Mouse (Mus musculus) kidney, adult 18-20 months (tissue): ENCODE data around the gene Scn4a.
"Not testable (repeated sequence)": the region's sequence is repeated elsewhere in the genome, so short reads cannot be mapped to it uniquely, and the experiment has no call there.

ENCODE experiments used
- DNase-seq: peaks from one replicate; pipeline ENCODE4 v3.0.0; 2021

Scn4a gene

GRCm38 (mm10) chr11:106353188-106353587 lies at the start of gene Scn4a:
Scn4a (minus strand) TSS chr11:106353288.
- no peak for DNase-seq

DNA sequence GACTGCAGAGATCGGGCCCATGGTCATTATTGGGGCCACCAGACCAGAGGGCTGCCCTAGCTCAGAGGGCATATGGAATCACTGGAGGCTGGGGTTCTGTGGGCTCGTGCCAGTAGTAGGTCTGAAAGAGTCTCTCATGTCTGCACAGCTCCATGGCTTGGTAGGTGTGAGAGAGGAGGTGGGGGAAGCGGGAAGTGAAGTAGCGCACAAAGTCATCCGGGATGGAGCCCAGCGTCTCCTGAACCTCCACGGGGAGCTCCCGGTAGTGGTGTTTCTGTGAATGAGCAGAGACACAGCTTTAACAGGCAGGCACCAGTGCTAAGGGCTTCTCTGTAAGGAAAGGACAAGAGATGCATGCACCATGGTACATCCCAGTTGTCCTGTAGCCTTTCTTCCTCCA lies 45.4 kb upstream of the Scn4a start:
- no peak for DNase-seq

- no peak for DNase-seq
These were observed 44.6 kb upstream of the Scn4a start for GRCm38 (mm10) chr11:106397656-106398055.

- DNase-seq = not testable (repeated sequence)
These were observed 41.0 kb upstream of the Scn4a start for GRCm38 (mm10) chr11:106394055-106394454.

GRCm38 (mm10) chr11:106393331-106393616 lies 40.2 kb upstream of the Scn4a start:
- DNase-seq = no peak

GRCm38 (mm10) chr11:106392597-106393330 lies 39.7 kb upstream of the Scn4a start:
- no peak for DNase-seq

- DNase-seq = peak; percentile 69
These were observed 38.6 kb upstream of the Scn4a start for GRCm38 (mm10) chr11:106391546-106392188.

- DNase-seq = no peak
These were observed 37.7 kb upstream of the Scn4a start for GRCm38 (mm10) chr11:106390757-106391156.

- peak; percentile 13 for DNase-seq
These were observed 36.5 kb upstream of the Scn4a start for GRCm38 (mm10) chr11:106389611-106390010.

- no peak for DNase-seq
These were observed 34.7 kb upstream of the Scn4a start, which contains the start of gene Icam2 for GRCm38 (mm10) chr11:106387791-106388216. Icam2 (minus strand) TSS chr11:106388075.

DNA sequence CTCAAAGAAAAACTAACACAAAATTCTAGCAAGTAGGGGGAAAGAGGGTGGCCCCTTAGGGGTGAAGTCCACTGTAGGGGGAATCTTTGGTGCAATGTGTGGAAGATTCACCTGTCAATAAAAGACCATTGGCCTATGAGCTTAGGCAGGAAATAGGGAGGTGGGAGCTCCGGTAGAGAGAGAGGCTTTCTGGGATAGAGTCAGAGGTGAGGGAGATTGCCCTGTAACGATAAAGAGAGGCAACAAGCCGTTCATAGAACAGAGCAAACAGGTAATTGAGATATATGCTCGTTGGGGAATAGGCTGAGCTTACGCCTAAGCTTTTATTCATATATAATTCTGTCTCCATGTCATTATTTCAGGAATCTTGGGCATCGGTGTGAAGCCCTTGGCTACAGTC lies 33.9 kb upstream of the Scn4a start:
- no peak for DNase-seq

DNA sequence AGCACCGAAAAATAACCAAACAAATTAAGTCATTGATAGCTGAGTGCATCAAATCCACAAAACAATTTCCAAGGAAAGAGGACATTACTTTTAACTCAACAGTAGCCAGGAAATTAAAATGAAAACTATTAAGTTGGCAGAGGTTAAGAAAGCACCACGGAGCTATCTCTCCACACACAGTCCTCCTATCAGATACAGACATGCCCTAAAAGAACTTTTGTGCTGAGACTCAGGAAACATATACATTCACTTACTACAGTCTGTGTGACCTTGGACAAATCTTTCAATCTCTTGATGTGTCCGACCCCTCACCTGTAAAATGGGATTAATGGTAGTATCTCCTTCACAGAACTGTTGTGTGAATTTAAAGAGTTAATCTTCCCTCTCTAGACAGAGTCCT lies 33.3 kb upstream of the Scn4a start:
- no peak for DNase-seq

DNA sequence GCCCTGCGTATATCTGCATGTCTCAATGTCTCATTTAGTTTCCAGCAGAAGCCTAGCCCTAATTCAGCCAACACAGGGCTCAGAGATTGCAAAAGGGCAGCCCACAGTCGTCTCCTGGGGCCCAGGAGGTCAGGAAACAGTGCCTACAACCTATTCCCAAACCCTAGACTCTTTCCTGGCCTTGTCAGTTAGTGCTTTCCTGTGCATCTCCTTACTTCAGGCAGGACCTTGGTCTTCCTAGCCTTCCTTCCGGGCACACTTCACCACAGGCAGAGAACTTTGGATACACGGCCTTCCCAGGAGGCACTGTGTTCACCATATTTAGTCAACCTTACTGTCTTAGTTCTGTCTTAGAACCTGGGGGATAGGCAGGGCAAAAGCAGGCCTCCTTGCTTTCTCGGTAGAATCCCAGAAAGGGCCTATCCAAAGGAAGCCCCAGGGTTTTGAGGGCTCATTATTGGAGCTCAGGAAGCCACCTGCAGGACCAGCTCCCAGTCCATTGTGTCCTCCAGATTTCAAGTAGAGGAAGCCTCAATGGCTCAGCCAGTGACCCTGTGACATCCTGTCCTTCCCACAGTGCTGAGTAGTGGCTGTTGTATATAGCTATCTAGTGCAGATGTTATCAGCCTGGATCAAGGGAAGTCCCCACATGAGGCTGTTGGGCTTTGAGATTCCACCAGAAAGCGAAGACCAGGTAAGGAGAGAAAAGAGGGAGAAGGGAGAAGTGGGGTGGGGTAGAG lies 30.1 kb upstream of the Scn4a start:
- DNase-seq = peak; percentile 9

GRCm38 (mm10) chr11:106382424-106382823 lies 29.3 kb upstream of the Scn4a start:
- DNase-seq = peak; percentile 15

DNA sequence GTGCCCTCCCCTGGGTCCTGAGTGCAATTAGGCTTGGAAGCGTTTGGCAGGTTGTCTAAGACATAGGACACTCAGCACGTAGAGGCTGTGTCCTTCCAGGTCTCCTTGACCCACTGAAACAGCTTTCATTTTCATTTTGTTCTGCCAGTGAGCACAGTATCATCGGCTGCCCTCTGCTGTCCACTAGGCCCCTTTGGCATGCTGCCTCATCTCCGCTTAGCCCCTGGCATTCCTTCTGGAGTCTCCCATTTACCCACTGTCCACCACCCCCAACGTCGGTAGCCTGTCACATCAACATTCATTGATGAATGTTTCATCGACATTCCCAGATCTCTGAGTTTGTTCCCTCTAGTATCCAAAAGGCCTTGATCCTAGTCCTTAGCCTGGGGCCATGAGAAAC lies 28.8 kb upstream of the Scn4a start:
- DNase-seq = no peak

DNA sequence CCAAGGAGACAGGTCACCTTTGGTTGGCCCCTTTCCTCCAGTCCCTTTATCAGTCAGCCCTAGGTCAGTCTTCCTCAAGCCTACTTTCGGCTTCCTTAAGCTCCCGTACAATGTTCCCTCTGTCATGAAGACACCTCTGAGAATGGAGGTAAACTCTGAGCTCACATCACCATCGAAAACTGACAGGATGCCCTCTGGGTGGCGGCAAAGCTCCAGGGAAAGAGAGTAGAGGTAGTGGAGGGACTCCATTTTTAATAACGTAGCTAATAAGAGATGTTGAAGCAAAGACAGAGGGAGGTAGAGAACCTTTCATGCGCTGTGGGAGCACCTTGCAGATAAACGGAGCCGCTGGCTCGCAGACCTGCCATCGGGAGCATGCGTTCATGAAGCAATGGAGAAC lies 27.9 kb upstream of the Scn4a start:
- no peak for DNase-seq

GRCm38 (mm10) chr11:106374979-106375378 lies 21.9 kb upstream of the Scn4a start:
- no peak for DNase-seq

- no peak for DNase-seq
These were observed 21.5 kb upstream of the Scn4a start for GRCm38 (mm10) chr11:106374559-106374958.

- no peak for DNase-seq
These were observed 20.9 kb upstream of the Scn4a start for GRCm38 (mm10) chr11:106373998-106374397.

GRCm38 (mm10) chr11:106366316-106366715 lies 13.2 kb upstream of the Scn4a start:
- DNase-seq = peak; percentile 75

- no peak for DNase-seq
These were observed 12.3 kb upstream of the Scn4a start, which contains the start of gene Prr29 for GRCm38 (mm10) chr11:106365366-106365765. Prr29 (plus strand) TSS chr11:106365472.

DNA sequence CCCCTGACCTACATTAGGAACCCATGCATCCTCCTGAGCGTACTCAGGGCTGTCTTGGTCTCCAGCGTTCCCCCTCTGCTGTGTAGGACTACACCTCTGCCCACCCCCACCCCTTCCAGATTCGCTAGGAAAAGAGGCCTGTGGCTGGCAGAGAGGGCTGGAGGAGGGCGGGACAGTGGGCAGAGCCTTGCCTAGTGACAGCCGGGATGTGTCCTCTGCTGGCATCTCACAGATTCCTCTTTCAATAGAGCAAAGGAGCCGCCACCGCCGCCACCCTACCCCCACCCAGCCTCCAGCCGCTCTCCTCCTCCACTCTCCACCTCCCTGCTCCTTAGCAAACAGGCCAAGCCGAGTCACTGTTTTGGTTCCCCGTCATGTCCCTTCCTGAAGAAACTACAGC lies 11.6 kb upstream of the Scn4a start:
- DNase-seq = no peak

DNA sequence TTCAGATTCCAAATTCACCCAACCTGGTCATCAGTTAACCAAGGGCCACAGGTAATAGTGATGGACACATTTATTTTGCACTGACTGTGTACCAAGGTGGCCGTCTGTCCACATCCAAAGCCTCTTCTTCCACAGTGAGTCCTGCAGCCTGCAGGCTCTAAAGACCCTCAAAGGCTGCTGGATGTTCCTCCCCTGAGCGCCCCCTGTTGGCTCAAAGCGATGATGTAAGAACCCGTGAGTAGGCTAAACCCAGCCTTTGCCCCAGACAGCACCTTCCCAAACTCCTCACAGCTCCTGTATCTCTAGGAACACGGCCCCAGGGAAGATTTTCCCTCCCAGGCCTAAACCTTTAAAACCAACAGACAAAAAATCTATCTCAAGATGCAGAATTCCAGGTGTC lies 6.3 kb upstream of the Scn4a start:
- no peak for DNase-seq
